Mouse (Mus musculus): ENCODE measurements around the gene Nlrp4a. TPM values are rescaled to one million over a fixed set of nuclear protein-coding genes. Genes with fewer than 3 reads are reported as not detected.
"Not testable (repeated sequence)": the region's sequence is repeated elsewhere in the genome, so short reads cannot be mapped to it uniquely, and the experiment has no call there.

The Nlrp4a gene
- polyA plus RNA-seq (2016; fragmentation: Nextera tagmentation; extraction: Ambion mirVana), result not detected in 2 replicates

- Histone ChIP-seq H3K4me3 (no peak within 1 kb of the TSS), H3K27me3 (ENCODE audit: low read depth, poor library complexity, severe bottlenecking) (no peaks in the 10 kb centered on the region), H3K4me1 (no peaks in the 10 kb centered on the region), H3K36me3 (no peaks in the 10 kb centered on the region), H3K9me3 (replicated peaks) (no peaks in the 10 kb centered on the region), H3K27ac (no peak within 1 kb of the TSS)
- 88% methylated on average over 5 of the region's 5 CpGs for WGBS
- DNase-seq (ENCODE audit: low spot score), result no peak
Observed at GRCm38 (mm10) chr7:26434813-26435212, at the start of gene Nlrp4a. Nlrp4a (plus strand) TSS chr7:26435113.

GRCm38 (mm10) chr7:26386691-26387090 is 48.2 kb upstream of the Nlrp4a start:
- WGBS, result 83% methylated on average over 5 of the region's 5 CpGs
- not testable (repeated sequence) for DNase-seq (ENCODE audit: low spot score)

GRCm38 (mm10) chr7:26391137-26391536 is 43.8 kb upstream of the Nlrp4a start:
- not testable (repeated sequence) for H3K4me3 ChIP-seq; H3K9me3 ChIP-seq (replicated peaks); H3K27ac ChIP-seq; DNase-seq (ENCODE audit: low spot score); H3K36me3 ChIP-seq; H3K27me3 ChIP-seq (ENCODE audit: low read depth, poor library complexity, severe bottlenecking); H3K4me1 ChIP-seq
- 78% methylated on average over 2 of the region's 2 CpGs for WGBS

More at GRCm38 (mm10) chr7:26386691-26387090, 48.2 kb upstream of the Nlrp4a start:
- H3K27ac ChIP-seq; H3K27me3 ChIP-seq (ENCODE audit: low read depth, poor library complexity, severe bottlenecking); H3K9me3 ChIP-seq (replicated peaks); H3K4me1 ChIP-seq; H3K4me3 ChIP-seq; H3K36me3 ChIP-seq: not testable (repeated sequence)

DNA sequence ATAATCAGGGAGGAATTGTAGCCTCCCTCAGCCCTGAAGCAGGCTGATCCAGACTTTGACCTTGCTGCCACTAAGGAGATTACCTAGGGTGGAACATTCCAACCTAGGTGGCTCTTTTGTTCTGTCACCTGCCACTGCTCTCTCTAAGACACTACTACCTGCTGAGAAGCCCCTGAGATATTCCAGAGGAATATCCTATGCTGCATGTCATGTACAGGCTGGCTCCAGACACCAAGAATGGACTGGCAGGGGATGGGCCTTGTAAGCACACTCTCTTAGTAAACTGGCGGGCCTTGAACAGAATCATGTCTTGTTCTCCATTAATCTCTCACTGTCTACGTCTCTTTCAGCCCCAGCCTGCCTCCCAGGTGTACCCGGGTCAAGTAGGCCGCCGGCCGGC is 43.1 kb upstream of the Nlrp4a start:
- H3K36me3 ChIP-seq; H3K4me1 ChIP-seq; DNase-seq (ENCODE audit: low spot score); H3K27ac ChIP-seq; H3K27me3 ChIP-seq (ENCODE audit: low read depth, poor library complexity, severe bottlenecking); H3K4me3 ChIP-seq; H3K9me3 ChIP-seq (replicated peaks): not testable (repeated sequence)
- WGBS, result 92% methylated on average over 6 of the region's 6 CpGs

DNA sequence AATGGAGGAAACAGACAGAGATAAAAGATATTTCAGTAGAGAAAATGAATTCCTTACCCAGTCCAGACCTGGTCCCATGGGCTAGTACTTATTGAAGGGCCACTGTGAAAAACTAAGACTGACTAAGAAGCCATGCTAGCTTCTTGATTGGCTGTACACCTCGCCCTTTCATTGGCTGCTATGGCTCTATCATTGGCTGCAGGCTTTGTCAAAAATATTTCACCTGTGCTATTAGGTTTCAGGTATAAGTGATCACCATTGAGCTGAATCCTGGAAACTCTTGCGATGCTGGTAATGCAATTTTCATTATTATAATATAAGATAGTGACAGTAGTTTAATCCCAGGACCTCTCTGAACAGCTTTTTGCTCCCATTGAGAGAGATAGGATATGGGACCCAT is 31.3 kb upstream of the Nlrp4a start, which contains the start of gene Nlrp9c:
TSS of gene Nlrp9c (minus strand) at position 101 of the 400 bp plus-strand sequence.
- H3K9me3 ChIP-seq (replicated peaks); H3K36me3 ChIP-seq; H3K4me3 ChIP-seq; H3K27me3 ChIP-seq (ENCODE audit: low read depth, poor library complexity, severe bottlenecking); H3K4me1 ChIP-seq; H3K27ac ChIP-seq; DNase-seq (ENCODE audit: low spot score): not testable (repeated sequence)
- WGBS, result 77% methylated on average over 2 of the region's 2 CpGs

DNA sequence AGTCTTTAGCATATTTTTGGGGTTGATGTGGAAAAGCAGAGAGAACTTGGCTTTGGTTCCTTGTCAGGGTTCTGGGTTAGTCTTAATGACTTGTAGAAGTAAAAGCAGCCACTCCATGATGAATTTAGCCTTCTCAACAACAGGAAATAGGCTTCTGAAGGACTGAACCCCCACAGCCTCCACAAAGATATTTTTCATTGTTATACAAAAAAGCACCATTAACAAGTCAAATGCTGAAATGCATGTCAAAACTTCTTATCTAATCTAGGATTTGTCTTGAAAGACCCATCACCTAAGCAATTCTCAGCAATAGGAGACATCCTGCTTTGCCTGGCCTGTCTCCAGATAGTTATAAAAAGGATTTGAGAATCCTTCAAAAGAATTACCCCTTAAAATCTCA is 41.8 kb downstream of the Nlrp4a start:
- no peak overlapping the region for H3K27ac ChIP-seq
- H3K4me1 ChIP-seq, result no peaks in the 10 kb centered on the region
- H3K9me3 ChIP-seq (replicated peaks), result peaks cover 4% of the 10 kb centered on the region; the same call in 1 of the 2 replicates
- no peak overlapping the region for H3K4me3 ChIP-seq
- H3K27me3 ChIP-seq (ENCODE audit: low read depth, poor library complexity, severe bottlenecking), result no peaks in the 10 kb centered on the region
- H3K36me3 ChIP-seq, result no peaks in the 10 kb centered on the region
- DNase-seq (ENCODE audit: low spot score), result no peak

- not testable (repeated sequence) for H3K4me1 ChIP-seq; H3K27me3 ChIP-seq (ENCODE audit: low read depth, poor library complexity, severe bottlenecking); H3K4me3 ChIP-seq; H3K9me3 ChIP-seq (replicated peaks); H3K27ac ChIP-seq; DNase-seq (ENCODE audit: low spot score); H3K36me3 ChIP-seq
- 83% methylated on average over 18 of the region's 18 CpGs for WGBS
Observed at GRCm38 (mm10) chr7:26489514-26489913, 54.6 kb downstream of the Nlrp4a start.

Other genes starting within 250 kb of the Nlrp4a start
- gene Vmn1r184, start 174.8 kb upstream of the Nlrp4a start, polyA plus RNA-seq (2016; fragmentation: Nextera tagmentation; extraction: Ambion mirVana), result not detected in 2 replicates
- not detected in 2 replicates for gene Cyp2a4, start 127.9 kb upstream of the Nlrp4a start, polyA plus RNA-seq (2016; fragmentation: Nextera tagmentation; extraction: Ambion mirVana)
- gene Nlrp9c, start 31.4 kb upstream of the Nlrp4a start, polyA plus RNA-seq (2016; fragmentation: Nextera tagmentation; extraction: Ambion mirVana), result not detected in 2 replicates
- gene Nlrp9a, start 99.9 kb downstream of the Nlrp4a start, polyA plus RNA-seq (2016; fragmentation: Nextera tagmentation; extraction: Ambion mirVana), result not detected in 2 replicates
- gene Vmn1r185, start 183.4 kb downstream of the Nlrp4a start, polyA plus RNA-seq (2016; fragmentation: Nextera tagmentation; extraction: Ambion mirVana), result not detected in 2 replicates